Mouse (Mus musculus) left cerebral cortex, adult 9 months (tissue): ENCODE results near the gene Rnf222.
A peak's percentile ranks its signal among the peaks of the same experiment; 100 is the strongest.

Experiments used
- DNase-seq, 2 experiments: peaks; one replicate each; pipeline ENCODE4 v3.0.0; 2022; ENCODE audit warnings: low spot score in 2 of 2

Gene Rnf222

GRCm38 (mm10) chr11:68888253-68888652 lies at the start of gene Rnf222:
Gene Rnf222 (plus strand): TSS chr11:68888553.
- DNase-seq, result no peak

GRCm38 (mm10) chr11:68839606-68840005 lies 48.7 kb upstream of the Rnf222 start:
- no peak for DNase-seq

GRCm38 (mm10) chr11:68850862-68851261 lies 37.5 kb upstream of the Rnf222 start:
- no peak for DNase-seq

- DNase-seq, result no peak
Observed at GRCm38 (mm10) chr11:68851644-68852485, 36.5 kb upstream of the Rnf222 start.

GRCm38 (mm10) chr11:68852486-68852901 lies 35.9 kb upstream of the Rnf222 start:
- peak; percentile 30 to 60 for DNase-seq

- peak; percentile 98 to 99 for DNase-seq
Observed at GRCm38 (mm10) chr11:68852932-68853409, 35.4 kb upstream of the Rnf222 start.

GRCm38 (mm10) chr11:68853611-68854401 lies 34.5 kb upstream of the Rnf222 start:
- no peak for DNase-seq

- DNase-seq, result no peak
Observed at GRCm38 (mm10) chr11:68854621-68855020, 33.7 kb upstream of the Rnf222 start.

- no peak for DNase-seq
Observed at GRCm38 (mm10) chr11:68857329-68857728, 31.0 kb upstream of the Rnf222 start.

GRCm38 (mm10) chr11:68859943-68860593 lies 28.3 kb upstream of the Rnf222 start:
- DNase-seq, result no peak

GRCm38 (mm10) chr11:68862260-68862659 lies 26.1 kb upstream of the Rnf222 start:
- DNase-seq, result no peak

GRCm38 (mm10) chr11:68863631-68864091 lies 24.7 kb upstream of the Rnf222 start:
- DNase-seq, result no peak

- no peak for DNase-seq
Observed at GRCm38 (mm10) chr11:68864544-68865189, 23.7 kb upstream of the Rnf222 start.

GRCm38 (mm10) chr11:68871277-68871676 lies 17.1 kb upstream of the Rnf222 start:
- DNase-seq, result no peak

- no peak for DNase-seq
Observed at GRCm38 (mm10) chr11:68871748-68872147, 16.6 kb upstream of the Rnf222 start, which contains the start of gene Ndel1. Gene Ndel1 (minus strand): TSS chr11:68871858.

GRCm38 (mm10) chr11:68874841-68875240 lies 13.5 kb upstream of the Rnf222 start:
- DNase-seq, result peak in 1 of 2 experiments; percentile 59

- no peak for DNase-seq
Observed at GRCm38 (mm10) chr11:68878811-68879210, 9.5 kb upstream of the Rnf222 start.

- no peak for DNase-seq
Observed at GRCm38 (mm10) chr11:68882107-68882506, 6.2 kb upstream of the Rnf222 start.

GRCm38 (mm10) chr11:68883843-68884242 lies 4.5 kb upstream of the Rnf222 start:
- DNase-seq, result no peak

GRCm38 (mm10) chr11:68884368-68884767 lies 4.0 kb upstream of the Rnf222 start:
- DNase-seq, result no peak

- no peak for DNase-seq
Observed at GRCm38 (mm10) chr11:68886091-68886490, 2.3 kb upstream of the Rnf222 start.
